Mouse (Mus musculus): ENCODE data around the gene Tecr.
A peak's percentile ranks its signal among the peaks of the same experiment; 100 is the strongest.
"Not testable (repeated sequence)": the region's sequence is repeated elsewhere in the genome, so short reads cannot be mapped to it uniquely, and the experiment has no call there.

Tecr gene

DNA sequence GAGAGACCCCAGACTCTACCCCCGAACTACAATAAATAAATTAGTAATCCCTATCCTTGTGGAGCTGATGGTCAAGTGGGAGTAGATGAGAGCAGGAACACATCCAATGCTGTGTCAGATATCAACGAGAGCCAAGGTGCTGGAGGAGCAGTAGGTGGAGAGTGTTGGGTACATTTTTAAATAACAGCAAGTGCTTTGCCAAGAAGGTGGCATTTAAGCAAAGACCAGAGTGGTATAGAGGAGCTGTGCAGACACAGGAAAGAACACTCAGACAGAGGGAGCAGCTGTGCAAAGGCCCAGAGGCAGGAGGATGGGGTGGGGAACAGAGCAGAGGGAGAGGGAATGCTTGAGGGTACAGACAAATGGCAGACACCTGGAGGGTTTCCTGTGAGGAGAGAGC lies 9.3 kb upstream of the Tecr start:
- no peak for DNase-seq

- no peak for DNase-seq
These were observed 8.9 kb upstream of the Tecr start for GRCm38 (mm10) chr8:83616625-83617024.

DNA sequence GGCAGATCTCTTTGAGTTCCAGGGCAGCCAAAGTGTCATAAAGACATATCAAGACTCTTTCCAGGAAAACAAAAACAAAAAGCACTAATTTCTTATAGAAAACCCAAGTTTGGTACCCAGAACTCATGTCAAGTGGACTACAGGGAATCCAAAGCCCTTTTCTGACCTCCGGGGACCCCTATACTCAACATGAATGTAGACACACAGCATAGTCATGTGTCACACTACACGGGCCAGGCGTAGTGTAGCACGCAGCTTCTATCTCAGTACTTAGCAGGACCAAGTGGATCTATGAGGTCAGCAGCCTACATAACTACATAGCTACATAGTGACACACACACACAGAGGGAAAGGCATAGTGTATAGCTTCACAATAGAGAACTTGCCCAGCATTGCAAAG lies 5.9 kb upstream of the Tecr start:
- DNase-seq, result no peak

DNA sequence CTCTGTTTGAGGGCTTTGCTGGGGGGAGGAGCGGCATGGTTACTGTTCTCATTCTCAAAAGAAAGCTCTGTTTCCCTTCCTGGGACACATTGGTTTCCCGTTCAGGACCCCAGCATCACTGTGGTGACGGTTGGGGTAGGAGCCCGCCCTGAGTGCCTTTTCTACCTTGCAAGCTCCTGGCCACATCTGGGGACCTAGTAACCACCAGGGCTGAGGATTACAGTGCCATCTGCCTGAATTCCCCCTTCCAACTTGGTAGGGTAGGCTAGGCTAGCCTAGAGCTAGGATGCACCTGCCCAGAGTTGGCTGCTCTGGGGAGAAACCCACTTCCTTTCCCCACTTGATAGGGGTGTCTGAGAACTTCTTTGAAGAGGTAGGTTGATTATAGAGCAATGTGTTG lies 4.2 kb upstream of the Tecr start:
- DNase-seq, result peak; percentile 69 to 82

GRCm38 (mm10) chr8:83609547-83610180 lies 1.9 kb upstream of the Tecr start:
- no peak for DNase-seq

DNA sequence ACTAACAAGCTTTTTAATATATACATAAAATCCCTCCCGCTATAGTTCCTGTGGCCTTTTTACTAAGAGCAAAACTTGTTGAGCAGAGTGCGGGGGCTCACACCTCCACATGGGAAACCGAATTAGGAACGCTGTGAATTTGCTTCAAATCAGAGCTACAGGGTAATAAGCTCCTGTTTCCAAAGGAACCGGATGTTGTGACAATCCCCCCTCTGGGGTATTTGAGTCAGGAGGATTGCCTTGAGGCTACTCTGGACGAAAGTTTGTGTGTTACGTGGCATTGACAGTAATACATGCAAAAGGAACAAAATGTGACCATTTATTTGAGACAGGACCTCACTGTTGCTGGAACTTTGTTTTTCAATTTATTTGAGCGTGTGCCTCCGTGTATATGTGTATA lies 1.3 kb upstream of the Tecr start:
- DNase-seq, result no peak

DNA sequence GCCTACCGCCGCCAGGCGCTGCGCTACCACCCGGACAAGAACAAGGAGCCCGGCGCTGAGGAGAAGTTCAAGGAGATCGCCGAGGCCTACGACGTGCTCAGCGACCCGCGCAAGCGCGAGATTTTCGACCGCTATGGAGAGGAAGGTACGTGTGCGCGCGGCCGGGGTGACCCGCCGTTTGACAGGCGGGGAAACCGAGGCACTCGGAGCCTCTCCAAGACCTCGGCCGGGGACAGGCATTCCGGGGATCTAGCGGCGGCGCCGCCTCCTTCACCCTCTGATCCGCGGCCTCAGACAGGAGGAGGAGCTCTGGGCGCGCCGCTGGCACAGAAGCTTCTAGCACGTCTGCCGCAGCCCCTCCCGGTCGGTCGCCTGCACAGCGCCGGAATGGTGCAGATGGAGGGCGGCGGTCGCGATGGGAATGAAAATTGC lies 643 bp upstream of the Tecr start:
- peak; percentile 83 to 84 for DNase-seq

GRCm38 (mm10) chr8:83602650-83603029 lies 5.1 kb downstream of the Tecr start:
- DNase-seq, result no peak

GRCm38 (mm10) chr8:83599814-83600213 lies 8.0 kb downstream of the Tecr start:
- DNase-seq, result no peak

- DNase-seq, result no peak
These were observed 9.6 kb downstream of the Tecr start for GRCm38 (mm10) chr8:83598146-83598545.

DNA sequence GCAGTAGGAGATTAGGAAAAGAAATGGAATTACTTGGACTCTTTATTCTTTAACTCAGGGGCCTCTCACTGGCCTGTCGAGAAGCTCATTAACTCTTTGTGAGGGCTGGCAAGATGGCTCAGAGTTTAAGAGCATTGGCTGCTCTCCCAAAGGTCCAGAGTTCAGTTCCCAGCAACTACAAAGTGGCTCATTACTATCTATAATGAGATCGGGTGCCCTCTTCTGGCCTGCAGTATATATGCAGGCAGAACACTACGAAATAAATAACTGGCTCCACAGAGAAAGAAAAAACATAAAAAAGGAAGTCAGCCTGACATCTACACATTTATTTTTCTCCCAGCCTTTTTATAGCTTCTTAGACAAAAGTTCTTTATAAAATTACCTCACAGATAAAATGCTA lies 11.4 kb downstream of the Tecr start:
- DNase-seq, result no peak

DNA sequence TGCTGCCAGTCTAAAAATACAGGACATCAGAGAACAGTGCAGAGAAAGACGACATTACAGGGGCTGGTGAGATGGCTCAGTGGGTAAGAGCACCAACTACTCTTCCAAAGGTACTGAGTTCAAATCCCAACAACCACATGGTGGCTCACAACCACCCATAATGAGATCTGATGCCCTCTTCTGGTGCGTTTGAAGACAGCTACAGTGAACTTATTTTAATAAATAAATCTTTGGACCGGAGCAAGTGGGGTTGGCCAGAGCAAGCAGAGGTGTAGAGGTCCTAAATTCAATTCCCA lies 12.8 kb downstream of the Tecr start:
- DNase-seq, result not testable (repeated sequence)

- peak; percentile 97 for DNase-seq
These were observed 13.4 kb downstream of the Tecr start for GRCm38 (mm10) chr8:83594167-83595049.

DNA sequence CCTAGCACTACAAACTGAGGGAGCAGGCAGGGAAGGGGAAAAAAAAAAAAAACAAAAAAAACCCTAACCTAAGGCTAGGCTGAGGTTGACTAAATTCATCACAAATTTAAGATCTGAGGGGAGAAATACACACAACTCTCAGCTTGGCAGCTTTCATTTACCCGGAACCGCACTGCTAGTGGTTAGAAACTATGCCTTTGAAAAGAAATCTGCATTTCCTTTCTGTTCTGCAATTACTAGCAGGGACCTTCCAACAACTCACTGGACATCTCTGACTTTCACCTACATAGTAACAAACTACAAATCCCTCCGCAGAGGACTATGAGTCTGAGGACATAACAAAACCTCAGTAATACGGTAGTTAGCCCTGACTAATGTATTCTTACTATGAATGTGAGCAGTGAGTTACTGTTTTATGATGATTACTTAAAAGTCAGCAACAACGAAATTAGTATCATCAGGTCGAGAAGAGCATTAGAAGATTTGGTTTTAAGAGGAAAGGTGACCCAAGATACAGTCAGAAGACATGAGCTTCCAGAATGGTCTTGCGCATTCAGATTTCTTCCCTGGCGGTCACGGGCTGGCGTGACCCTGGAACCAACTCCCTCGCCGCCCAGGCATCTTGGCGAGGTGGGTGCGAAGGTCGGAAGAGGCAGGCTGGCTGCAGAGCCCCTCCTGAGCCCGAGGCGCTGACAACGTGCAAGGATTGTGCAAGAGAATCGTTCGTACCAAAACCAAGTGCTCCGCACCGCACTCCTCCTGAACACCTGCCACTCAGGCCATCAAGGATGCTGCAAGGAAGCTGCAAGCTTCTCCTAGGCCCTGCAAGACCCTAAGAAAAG lies 14.2 kb downstream of the Tecr start:
- no peak for DNase-seq

- no peak for DNase-seq
These were observed 15.1 kb downstream of the Tecr start for GRCm38 (mm10) chr8:83592682-83593081.

DNA sequence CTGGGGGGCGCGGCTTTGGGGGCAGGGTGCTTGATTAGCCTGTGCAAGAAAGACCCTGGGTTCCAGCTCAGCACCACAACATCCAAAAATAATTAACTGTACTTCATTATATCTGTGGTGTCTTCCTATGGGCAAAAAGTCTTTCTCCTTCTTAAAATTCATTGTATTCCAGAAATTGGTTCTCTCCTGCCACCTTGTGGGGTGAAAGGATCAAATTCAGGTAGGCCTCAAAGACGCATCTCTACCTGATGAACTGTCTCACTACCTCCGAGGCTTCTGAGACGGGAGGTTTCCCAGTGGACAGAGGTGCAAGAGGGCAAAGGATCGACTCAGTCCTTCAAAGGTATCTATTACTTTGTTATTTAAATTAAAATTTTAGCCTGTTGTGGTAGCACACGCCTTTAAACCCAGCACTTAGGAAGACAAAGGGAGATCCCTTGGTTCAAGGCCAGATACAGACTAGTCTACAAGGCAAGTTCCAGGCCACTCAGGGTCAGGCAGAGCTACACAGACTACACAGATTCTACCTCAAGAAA lies 17.2 kb downstream of the Tecr start:
- no peak for DNase-seq

GRCm38 (mm10) chr8:83588886-83589285 lies 18.9 kb downstream of the Tecr start:
- no peak for DNase-seq

- DNase-seq, result no peak
These were observed 20.1 kb downstream of the Tecr start for GRCm38 (mm10) chr8:83587644-83588043.

DNA sequence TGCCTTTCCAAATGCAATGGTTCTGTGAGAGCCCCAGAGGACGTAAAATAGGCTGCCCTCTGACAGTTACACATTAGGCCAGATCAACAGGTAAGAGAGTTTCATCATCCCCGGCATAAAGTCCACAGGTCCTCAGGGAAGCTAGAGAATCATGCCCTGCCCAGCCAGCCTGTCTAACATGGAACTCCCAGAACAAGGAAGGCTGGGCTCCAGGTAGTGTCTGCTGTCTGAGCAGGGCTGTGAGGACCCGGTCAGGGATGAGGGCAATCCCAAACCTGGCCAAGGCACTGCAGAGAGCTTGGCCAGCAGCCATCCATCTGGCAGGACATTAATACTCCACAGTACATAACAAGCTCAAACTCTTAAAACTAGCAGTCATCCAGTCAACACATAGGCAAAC lies 22.4 kb downstream of the Tecr start:
- no peak for DNase-seq

GRCm38 (mm10) chr8:83584771-83585170 lies 23.0 kb downstream of the Tecr start:
- no peak for DNase-seq

DNA sequence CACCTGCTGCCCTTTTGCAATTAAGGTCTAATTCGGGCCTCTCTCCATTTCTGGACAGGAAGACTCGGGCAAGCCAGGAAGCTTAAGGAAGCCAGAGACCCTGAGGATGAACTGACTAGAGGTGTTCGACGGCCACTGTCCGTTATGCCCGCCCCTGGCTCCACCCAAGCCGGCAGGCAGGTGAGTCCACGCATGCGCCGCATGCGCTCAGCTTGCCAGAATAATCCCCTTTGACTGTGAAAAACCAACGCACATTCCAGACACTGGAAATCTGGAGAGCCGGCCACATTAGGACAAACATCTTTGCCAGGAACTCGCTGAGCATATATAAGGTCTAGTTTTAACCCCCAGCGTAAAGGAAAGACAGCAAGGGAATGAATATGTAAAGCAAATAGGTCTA lies 24.5 kb downstream of the Tecr start:
- no peak for DNase-seq

DNA sequence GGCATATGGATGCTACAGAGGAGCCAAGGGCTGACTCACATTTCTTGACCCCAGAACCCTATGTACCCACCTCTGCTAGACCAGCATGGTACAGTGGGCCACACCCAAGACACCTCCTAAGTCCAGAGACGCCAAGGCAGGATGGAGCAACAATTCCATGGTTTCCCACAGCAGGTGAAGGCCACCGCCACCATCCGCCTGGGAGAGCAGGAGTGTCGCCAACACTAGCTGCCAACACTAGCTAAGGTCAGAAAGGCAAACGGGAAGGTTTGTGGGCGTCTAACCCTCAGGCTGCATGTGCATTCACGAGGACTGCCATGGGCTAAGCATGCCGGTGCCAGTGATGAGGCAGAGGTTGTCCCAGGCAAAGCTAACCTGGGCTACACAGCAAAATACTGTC lies 25.5 kb downstream of the Tecr start:
- DNase-seq, result no peak

GRCm38 (mm10) chr8:83580826-83581225 lies 26.9 kb downstream of the Tecr start:
- DNase-seq, result no peak
